Mouse (Mus musculus) forebrain, embryonic 11.5 days (tissue): ENCODE results near the gene Chrm2. TPM values are rescaled to one million over a fixed set of nuclear protein-coding genes. Genes with fewer than 3 reads are reported as not detected.

Source experiments
- ATAC-seq: fragments of 200-750 bp; cut with Nextera tagmentation; replicated peaks from 2 replicates; pipeline ENCODE4 v1.8.0; 2017; ENCODE audit warnings: moderate TSS enrichment; ENCODE audit not compliant: low FRiP score
- DNase-seq: peaks from one replicate; pipeline ENCODE4 v3.0.0-alpha.2; 2017; ENCODE audit warnings: low spot score
- H3K27ac ChIP-seq: fragments of 300-500 bp; sonication (generic); 2 replicates; pipeline ENCODE4 v1.5.1; 2014; ENCODE audit warnings: low read depth, low read length
- H3K27me3 ChIP-seq: fragments of 300-500 bp; sonication (generic); 2 replicates; pipeline ENCODE4 v1.6.1; 2014; ENCODE audit warnings: mild to moderate bottlenecking, low read length, mixed read lengths; ENCODE audit not compliant: control insufficient read depth, insufficient read depth
- H3K36me3 ChIP-seq: fragments of 300-500 bp; sonication (generic); 2 replicates; pipeline ENCODE4 v1.6.1; 2014; ENCODE audit warnings: mild to moderate bottlenecking, low read length, moderate library complexity, mixed read lengths; ENCODE audit not compliant: control insufficient read depth, insufficient read depth
- H3K4me1 ChIP-seq: fragments of 300-500 bp; sonication (generic); replicated peaks from 2 replicates; pipeline ENCODE4 v1.6.1; 2014; ENCODE audit warnings: low read length, mixed read lengths; ENCODE audit not compliant: control insufficient read depth, insufficient read depth
- H3K4me2 ChIP-seq: fragments of 300-500 bp; sonication (generic); 2 replicates; pipeline ENCODE4 v1.6.1; 2014; ENCODE audit warnings: low read depth, mild to moderate bottlenecking, low read length, moderate library complexity, mixed read lengths; ENCODE audit not compliant: severe bottlenecking
- H3K4me3 ChIP-seq: fragments of 300-500 bp; sonication (generic); 2 replicates; pipeline ENCODE4 v1.5.1; 2014; ENCODE audit warnings: low read depth, low read length
- H3K9ac ChIP-seq: fragments of 300-500 bp; sonication (generic); 2 replicates; pipeline ENCODE4 v1.6.1; 2014; ENCODE audit warnings: low read length
- H3K9me3 ChIP-seq: fragments of 300-500 bp; sonication (generic); 2 replicates; pipeline ENCODE4 v1.6.1; 2016; ENCODE audit warnings: low read length, mixed read lengths; ENCODE audit not compliant: control insufficient read depth
- WGBS: fragments of 180-500 bp; shearing (Covaris S2); extraction: QIAGEN DNeasy Blood & Tissue Kit; methylation state at CpG from one replicate; pipeline ENCODE4 v1.1.7; 2014; 5-methylcytosine and 5-hydroxymethylcytosine counted together
- polyA plus RNA-seq: library from polyadenylated mRNA; unstranded; fragments of >200 nt; fragmentation: Nextera tagmentation; extraction: Ambion mirVana; gene quantifications from 2 replicates; pipeline ENCODE4 v1.2.1, GENCODE M21; 2014

Chrm2 gene
- polyA plus RNA-seq, 1 experiment from 2014 or later: 0.63 TPM

DNA sequence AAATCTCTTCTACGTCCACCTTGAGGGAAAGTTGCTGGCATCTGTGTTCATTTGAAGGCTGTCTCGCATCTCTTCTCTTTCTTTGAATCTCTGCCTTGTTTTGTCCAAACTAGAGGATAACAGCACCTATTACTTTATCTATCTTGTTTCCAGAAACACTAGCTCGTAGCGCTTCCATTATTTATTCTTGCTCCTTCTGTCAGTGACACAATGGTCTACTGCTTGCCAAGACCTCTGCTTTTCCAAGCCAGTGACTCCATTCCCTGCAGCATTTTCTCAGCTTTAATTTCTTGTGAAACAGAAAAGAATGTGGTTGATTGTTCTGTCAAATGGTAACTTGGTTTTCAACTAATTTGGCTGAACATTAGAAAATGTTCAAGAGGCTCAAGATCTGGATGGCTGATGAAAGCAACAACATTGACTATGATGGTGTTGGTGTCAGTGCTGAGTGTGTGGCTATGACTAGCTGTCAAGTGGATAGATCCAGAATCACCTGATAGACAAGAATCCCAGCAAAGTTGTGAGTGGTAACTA lies 96.3 kb downstream of the Chrm2 start:
- DNase-seq (no peak), ATAC-seq (no peak)

DNA sequence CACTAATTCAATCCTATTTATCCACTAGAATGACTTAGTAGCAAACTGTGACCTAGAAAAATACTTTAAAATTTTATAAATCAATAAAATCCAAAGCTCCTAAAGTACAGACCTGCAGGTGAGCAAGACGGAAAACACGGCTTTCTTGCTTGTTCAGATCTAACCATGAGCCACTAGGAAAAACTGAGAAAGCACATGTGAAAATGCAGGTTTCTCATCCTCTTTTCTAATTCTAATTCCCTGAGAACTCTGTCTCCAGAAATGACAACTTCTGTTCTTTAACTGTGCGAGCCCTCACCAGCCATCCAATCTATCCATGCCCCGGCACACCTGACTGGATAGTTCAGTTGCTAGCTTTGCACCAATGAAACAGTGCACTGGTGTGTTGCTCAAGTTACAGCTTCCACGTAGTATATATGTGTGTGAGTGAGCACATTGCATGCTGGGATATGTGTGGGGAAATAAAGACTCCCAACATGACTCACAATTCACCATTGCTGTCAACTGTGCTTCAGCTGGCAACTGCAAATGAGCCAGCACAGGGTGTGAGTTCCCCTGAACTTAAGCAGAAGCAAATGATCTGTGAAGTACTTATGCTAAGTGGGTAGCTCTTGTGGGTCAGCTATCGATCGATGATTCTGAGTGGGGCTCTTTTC lies 119.3 kb downstream of the Chrm2 start:
- Histone ChIP-seq H3K9ac (no peak overlapping the region), H3K27me3 (no peaks in the 10 kb centered on the region), H3K4me2 (no peak overlapping the region), H3K27ac (no peak overlapping the region), H3K4me3 (no peak overlapping the region), H3K4me1 (no peaks in the 10 kb centered on the region), H3K36me3 (no peaks in the 10 kb centered on the region), H3K9me3 (no peaks in the 10 kb centered on the region)
- ATAC-seq (no peak), DNase-seq (no peak)
- WGBS: 86% methylated on average over 7 of the region's 7 CpGs

More for the DNA sequence above, 96.3 kb downstream of the Chrm2 start:
- Histone ChIP-seq H3K9me3 (no peaks in the 10 kb centered on the region), H3K36me3 (no peaks in the 10 kb centered on the region), H3K27ac (no peak overlapping the region), H3K4me3 (no peak overlapping the region), H3K4me2 (no peak overlapping the region), H3K9ac (no peak overlapping the region), H3K27me3 (no peaks in the 10 kb centered on the region), H3K4me1 (peaks cover 5% of the 10 kb centered on the region; the same call in 1 of the 2 replicates)
- WGBS: 63% methylated on average over 4 of the region's 4 CpGs

DNA sequence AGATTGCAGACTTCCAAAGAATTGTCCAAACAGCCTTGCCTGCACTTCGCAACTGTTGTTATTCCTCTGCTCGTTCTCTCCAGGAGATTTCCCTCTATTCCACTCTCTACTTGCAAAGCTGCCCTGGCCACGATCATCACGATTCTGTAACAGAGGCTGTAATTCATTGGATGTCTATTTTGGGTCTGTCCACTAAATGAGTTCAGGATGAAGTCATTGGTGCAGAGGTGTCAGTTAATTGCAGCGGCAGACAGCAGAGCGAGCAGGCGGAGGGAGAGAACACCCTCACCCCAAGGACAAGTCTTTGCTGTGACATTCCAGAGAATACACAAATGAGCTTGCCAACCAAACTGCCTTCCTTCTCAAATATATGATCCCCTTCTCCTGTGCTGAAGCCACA lies 120.1 kb downstream of the Chrm2 start:
- Histone ChIP-seq H3K9ac (no peak overlapping the region), H3K4me2 (no peak overlapping the region), H3K27ac (no peak overlapping the region), H3K4me3 (no peak overlapping the region), H3K27me3 (no peaks in the 10 kb centered on the region), H3K4me1 (no peaks in the 10 kb centered on the region), H3K9me3 (no peaks in the 10 kb centered on the region), H3K36me3 (no peaks in the 10 kb centered on the region)
- ATAC-seq: no peak
- 62% methylated on average over 7 of the region's 7 CpGs for WGBS
- DNase-seq: no peak

DNA sequence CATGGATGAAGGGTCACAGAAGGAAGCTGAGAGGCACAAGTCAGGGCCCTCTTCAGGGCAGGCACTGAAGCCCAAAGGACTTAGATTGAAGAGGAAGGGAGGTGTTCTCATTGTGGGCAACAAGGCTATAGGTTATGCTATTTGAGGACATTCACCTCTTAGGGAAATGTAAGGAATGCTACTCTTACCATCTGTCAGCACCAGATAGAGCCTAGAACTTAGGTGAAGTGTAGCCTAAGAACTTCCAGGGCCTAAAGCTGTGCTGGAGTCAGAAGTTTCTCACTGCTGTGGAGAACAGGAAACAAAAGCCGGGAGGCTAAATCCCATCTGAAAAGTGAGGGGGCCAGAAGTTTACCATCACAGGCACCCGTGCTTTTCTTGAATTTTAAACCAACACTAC lies 120.6 kb downstream of the Chrm2 start:
- H3K36me3 ChIP-seq: no peaks in the 10 kb centered on the region
- no peaks in the 10 kb centered on the region for H3K27me3 ChIP-seq
- H3K27ac ChIP-seq: no peak overlapping the region
- DNase-seq (no peak), ATAC-seq (no peak)
- H3K4me2 ChIP-seq: no peak overlapping the region
- no peaks in the 10 kb centered on the region for H3K9me3 ChIP-seq
- no peaks in the 10 kb centered on the region for H3K4me1 ChIP-seq
- H3K4me3 ChIP-seq: no peak overlapping the region
- no peak overlapping the region for H3K9ac ChIP-seq
- WGBS: 51% methylated on average over 2 of the region's 2 CpGs

DNA sequence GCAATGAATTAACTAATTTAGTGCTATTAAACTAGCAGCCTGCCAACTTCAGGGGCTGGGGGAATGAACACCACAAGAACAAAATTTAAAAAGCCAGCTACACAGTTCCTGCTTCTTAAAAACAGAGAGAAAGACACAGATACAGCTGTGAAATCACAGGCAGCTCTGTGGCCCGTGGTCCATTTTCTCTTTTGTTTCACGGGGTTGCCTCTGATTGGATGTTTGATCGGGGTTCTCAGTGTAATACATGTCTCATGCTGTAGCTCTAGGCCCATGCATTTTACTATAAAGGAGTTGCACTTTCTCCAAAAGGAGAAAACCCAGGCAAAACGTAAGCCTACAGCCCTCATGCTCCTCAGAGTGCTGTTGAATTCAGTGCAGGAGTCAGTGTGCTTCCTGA lies 128.6 kb downstream of the Chrm2 start:
- Histone ChIP-seq H3K27ac (no peak overlapping the region), H3K9ac (no peak overlapping the region), H3K4me1 (no peaks in the 10 kb centered on the region), H3K36me3 (no peaks in the 10 kb centered on the region), H3K9me3 (no peaks in the 10 kb centered on the region), H3K4me2 (no peak overlapping the region), H3K4me3 (no peak overlapping the region), H3K27me3 (no peaks in the 10 kb centered on the region)
- no peak for DNase-seq
- no peak for ATAC-seq
- 78% methylated on average over 4 of the region's 4 CpGs for WGBS

DNA sequence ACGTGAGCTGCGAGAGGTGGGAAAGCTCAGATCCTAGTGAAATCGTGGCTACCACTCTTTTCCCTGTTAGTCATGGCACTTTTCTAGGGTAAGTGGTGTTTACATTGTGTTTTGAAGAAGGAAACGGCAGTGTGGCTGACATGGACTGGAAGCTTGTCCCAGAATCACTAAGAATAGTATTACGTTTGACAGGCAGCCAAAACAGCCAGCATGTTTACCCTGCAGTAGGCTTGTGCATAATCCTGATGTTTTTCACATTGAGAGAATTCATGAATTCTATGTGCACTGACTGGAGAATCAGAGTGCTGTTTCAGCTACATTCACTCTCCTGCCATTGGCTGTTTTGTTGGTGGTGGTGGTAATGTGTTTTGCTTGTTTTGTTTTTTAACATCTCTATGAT lies 129.4 kb downstream of the Chrm2 start:
- H3K27me3 ChIP-seq: no peaks in the 10 kb centered on the region
- no peak overlapping the region for H3K4me2 ChIP-seq
- no peaks in the 10 kb centered on the region for H3K9me3 ChIP-seq
- H3K36me3 ChIP-seq: no peaks in the 10 kb centered on the region
- H3K4me1 ChIP-seq: no peaks in the 10 kb centered on the region
- DNase-seq (no peak), ATAC-seq (no peak)
- H3K9ac ChIP-seq: no peak overlapping the region
- H3K27ac ChIP-seq: no peak overlapping the region
- WGBS: 78% methylated on average over 5 of the region's 5 CpGs
- no peak overlapping the region for H3K4me3 ChIP-seq

DNA sequence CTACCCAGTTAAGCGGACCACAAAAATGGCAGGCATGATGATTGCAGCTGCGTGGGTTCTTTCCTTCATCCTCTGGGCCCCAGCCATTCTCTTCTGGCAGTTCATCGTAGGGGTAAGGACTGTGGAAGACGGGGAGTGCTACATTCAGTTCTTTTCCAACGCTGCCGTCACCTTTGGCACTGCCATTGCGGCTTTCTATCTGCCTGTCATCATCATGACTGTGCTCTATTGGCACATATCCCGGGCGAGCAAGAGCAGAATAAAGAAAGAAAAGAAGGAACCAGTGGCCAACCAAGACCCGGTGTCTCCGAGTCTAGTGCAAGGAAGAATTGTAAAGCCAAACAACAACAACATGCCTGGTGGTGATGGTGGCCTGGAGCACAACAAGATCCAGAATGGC lies 135.7 kb downstream of the Chrm2 start:
- Histone ChIP-seq H3K4me3 (no peak overlapping the region), H3K36me3 (no peaks in the 10 kb centered on the region), H3K4me1 (no peaks in the 10 kb centered on the region), H3K27ac (no peak overlapping the region), H3K4me2 (no peak overlapping the region), H3K9ac (no peak overlapping the region), H3K27me3 (no peaks in the 10 kb centered on the region), H3K9me3 (no peaks in the 10 kb centered on the region)
- DNase-seq (no peak), ATAC-seq (no peak)
- 93% methylated on average over 11 of the region's 11 CpGs for WGBS

DNA sequence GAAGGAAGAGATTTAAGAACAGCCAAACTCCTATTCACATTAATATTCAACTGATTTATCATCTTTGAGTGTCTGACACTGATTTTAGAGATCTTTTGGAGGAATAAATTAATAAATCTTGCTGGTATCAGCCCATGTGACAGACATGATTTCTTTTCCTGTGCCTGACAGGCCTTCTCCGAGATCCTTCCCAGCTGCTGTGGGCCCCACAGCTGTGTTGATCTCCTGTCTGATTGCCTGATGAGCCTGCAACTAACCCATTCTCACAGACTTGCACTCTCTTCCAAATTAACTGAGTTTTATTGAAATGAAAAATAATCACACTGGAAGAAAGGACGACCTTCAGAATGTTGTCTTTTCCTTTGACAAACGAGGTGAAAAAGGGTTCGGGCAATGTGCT lies 140.6 kb downstream of the Chrm2 start:
- H3K9me3 ChIP-seq: no peaks in the 10 kb centered on the region
- DNase-seq (no peak), ATAC-seq (no peak)
- H3K36me3 ChIP-seq: no peaks in the 10 kb centered on the region
- no peaks in the 10 kb centered on the region for H3K27me3 ChIP-seq
- H3K9ac ChIP-seq: no peak overlapping the region
- no peak overlapping the region for H3K4me3 ChIP-seq
- H3K4me1 ChIP-seq: no peaks in the 10 kb centered on the region
- 81% methylated on average over 4 of the region's 4 CpGs for WGBS
- no peak overlapping the region for H3K4me2 ChIP-seq
- H3K27ac ChIP-seq: no peak overlapping the region

DNA sequence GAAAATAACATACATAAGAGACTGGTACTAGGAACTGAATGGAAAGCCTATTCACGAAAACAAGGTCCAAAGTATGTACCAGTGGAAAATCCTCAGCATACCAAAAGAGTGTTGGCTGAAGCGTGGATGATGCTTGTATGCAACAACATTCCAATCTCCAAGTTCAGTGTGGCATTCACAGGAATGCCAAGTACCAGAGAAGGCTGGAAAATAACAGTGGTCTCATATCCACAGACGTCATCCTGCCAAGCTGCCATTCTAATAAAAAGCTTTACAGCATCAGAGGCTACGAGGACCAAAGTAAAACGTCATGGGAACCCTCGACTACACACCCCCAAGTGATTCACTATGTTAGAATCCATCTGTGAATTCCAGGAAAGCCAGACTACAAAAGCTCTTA lies 153.4 kb downstream of the Chrm2 start:
- Histone ChIP-seq H3K4me1 (no peaks in the 10 kb centered on the region), H3K4me2 (no peak overlapping the region), H3K9ac (no peak overlapping the region), H3K9me3 (no peaks in the 10 kb centered on the region), H3K27me3 (no peaks in the 10 kb centered on the region), H3K36me3 (no peaks in the 10 kb centered on the region), H3K27ac (no peak overlapping the region), H3K4me3 (no peak overlapping the region)
- no peak for DNase-seq
- ATAC-seq: no peak
- 87% methylated on average over 6 of the region's 6 CpGs for WGBS
